Mouse (Mus musculus) heart, adult 2 months (tissue): ENCODE results near the gene Myh7.

Experiments used
- CTCF ChIP-seq: fragments of 200-600 bp; IDR thresholded peaks from 2 replicates; pipeline ENCODE4 v1.8.1; 2022; ENCODE audit warnings: antibody characterized with exemption, mild to moderate bottlenecking, moderate library complexity
- EP300 ChIP-seq: fragments of 200-500 bp; IDR thresholded peaks from 2 replicates; pipeline ENCODE4 v1.6.1; 2011; ENCODE audit warnings: low read depth, low read length, control low read depth; ENCODE audit not compliant: insufficient read depth
- POLR2A ChIP-seq: fragments of 200-500 bp; IDR thresholded peaks from 2 replicates; pipeline ENCODE4 v1.6.1; 2011; ENCODE audit warnings: mild to moderate bottlenecking, low read depth, low read length, control low read depth; ENCODE audit not compliant: insufficient read depth

GRCm38 (mm10) chr14:54953664-54954206, 40.7 kb downstream of the Myh7 start:
- TF ChIP-seq EP300, result peak; percentile 97
- no peak for TF ChIP-seq CTCF
- peak; percentile 85; the same call in 1 of the 2 replicates for TF ChIP-seq POLR2A
